Mouse (Mus musculus) heart, embryonic 14.5 days (tissue): ENCODE data around the gene Ciz1. TPM values are rescaled to one million over a fixed set of nuclear protein-coding genes. Genes with fewer than 3 reads are reported as not detected.

ENCODE experiments used
- ATAC-seq: fragments of 200-750 bp; cut with Nextera tagmentation; 2 replicates; pipeline ENCODE4 v1.8.0; 2017; ENCODE audit warnings: low read depth, moderate TSS enrichment; ENCODE audit not compliant: insufficient number of reproducible peaks, insufficient read depth, low FRiP score
- H3K27ac ChIP-seq, 2 experiments: fragments of 200-500 bp in 1 of 2; fragments of 300-500 bp in 1 of 2; sonication (generic) in 1 of 2; replicated peaks in 1 of 2; 2 replicates each; pipeline ENCODE4 v1.5.1; 2012 to 2014; ENCODE audit warnings: low read depth in 2 of 2, low read length in 2 of 2, control low read depth in 1 of 2, mild to moderate bottlenecking in 1 of 2, mixed read lengths in 1 of 2; ENCODE audit not compliant: control insufficient read depth in 1 of 2, insufficient read depth in 1 of 2
- H3K27me3 ChIP-seq: fragments of 300-500 bp; sonication (generic); 2 replicates; pipeline ENCODE4 v1.6.1; 2014; ENCODE audit warnings: mild to moderate bottlenecking, low read length, control low read depth; ENCODE audit not compliant: control insufficient read depth, insufficient read depth
- H3K36me3 ChIP-seq: fragments of 300-500 bp; sonication (generic); 2 replicates; pipeline ENCODE4 v1.6.1; 2014; ENCODE audit warnings: mild to moderate bottlenecking, control low read depth, low read length, mixed read lengths; ENCODE audit not compliant: control insufficient read depth, insufficient read depth
- H3K4me1 ChIP-seq, 2 experiments: fragments of 200-500 bp in 1 of 2; fragments of 300-500 bp in 1 of 2; sonication (generic) in 1 of 2; 2 replicates each; pipeline ENCODE4 v1.6.1; 2012 to 2014; ENCODE audit warnings: low read length in 2 of 2, control low read depth in 1 of 2, mixed read lengths in 1 of 2; ENCODE audit not compliant: control insufficient read depth in 2 of 2, insufficient read depth in 2 of 2
- H3K4me2 ChIP-seq: fragments of 300-500 bp; sonication (generic); 2 replicates; pipeline ENCODE4 v1.6.1; 2014; ENCODE audit warnings: mild to moderate bottlenecking, low read length
- H3K4me3 ChIP-seq, 2 experiments: fragments of 200-500 bp in 1 of 2; fragments of 300-500 bp in 1 of 2; sonication (generic) in 1 of 2; 2 replicates each; pipeline ENCODE4 v1.5.1; 2012 to 2014; ENCODE audit warnings: low read length in 2 of 2, mild to moderate bottlenecking in 2 of 2, control low read depth in 1 of 2, low read depth in 1 of 2, moderate library complexity in 1 of 2; ENCODE audit not compliant: control insufficient read depth in 1 of 2, insufficient read depth in 1 of 2
- H3K9ac ChIP-seq: fragments of 300-500 bp; sonication (generic); 2 replicates; pipeline ENCODE4 v1.6.1; 2014; ENCODE audit warnings: mild to moderate bottlenecking, low read length
- H3K9me3 ChIP-seq: fragments of 300-500 bp; sonication (generic); 2 replicates; pipeline ENCODE4 v1.6.1; 2016; ENCODE audit warnings: low read length, control low read depth; ENCODE audit not compliant: control insufficient read depth
- WGBS: fragments of 180-500 bp; shearing (Covaris S2); extraction: QIAGEN DNeasy Blood & Tissue Kit; methylation state at CpG from one replicate; pipeline ENCODE4 v1.1.7; 2014; 5-methylcytosine and 5-hydroxymethylcytosine counted together
- polyA plus RNA-seq: library from polyadenylated mRNA; unstranded; fragments of >200 nt; fragmentation: Nextera tagmentation; extraction: Ambion mirVana; gene quantifications from 2 replicates; pipeline ENCODE4 v1.2.1, GENCODE M21; 2014

Ciz1 gene
- polyA plus RNA-seq, 1 experiment from 2014 or later: 28.8 TPM

GRCm38 (mm10) chr2:32404663-32405062 lies 52.5 kb downstream of the Ciz1 start:
- Histone ChIP-seq H3K36me3 (peaks cover 35% of the 10 kb centered on the region), H3K9me3 (no peaks in the 10 kb centered on the region), H3K4me2 (no peak overlapping the region), H3K4me1 (peaks cover 0 to 4% of the 10 kb centered on the region in 2 experiments; a peak in 1 of 4 replicates), H3K4me3 (no peak overlapping the region), H3K9ac (no peak overlapping the region), H3K27ac (no peak overlapping the region), H3K27me3 (no peaks in the 10 kb centered on the region)
- ATAC-seq: no peak
- 19% methylated on average over 2 of the region's 2 CpGs for WGBS

- ATAC-seq: no peak
- Histone ChIP-seq H3K27ac (no peak overlapping the region), H3K4me2 (no peak overlapping the region), H3K4me1 (peaks cover 0 to 4% of the 10 kb centered on the region in 2 experiments; a peak in 1 of 4 replicates), H3K4me3 (no peak overlapping the region), H3K9ac (no peak overlapping the region), H3K36me3 (peaks cover 9% of the 10 kb centered on the region), H3K27me3 (no peaks in the 10 kb centered on the region), H3K9me3 (no peaks in the 10 kb centered on the region)
- 74% methylated on average over 7 of the region's 7 CpGs for WGBS
Observed at GRCm38 (mm10) chr2:32407144-32407824, 55.2 kb downstream of the Ciz1 start.

- Histone ChIP-seq H3K27me3 (no peaks in the 10 kb centered on the region), H3K4me2 (no peak overlapping the region), H3K36me3 (peaks cover under 1% of the 10 kb centered on the region; the same call in 1 of the 2 replicates), H3K9me3 (no peaks in the 10 kb centered on the region), H3K27ac (no peak overlapping the region), H3K4me3 (no peak overlapping the region), H3K9ac (no peak overlapping the region), H3K4me1 (peaks cover 0 to 4% of the 10 kb centered on the region in 2 experiments; a peak in 1 of 4 replicates)
- 65% methylated on average over 25 of the region's 25 CpGs for WGBS
- no peak for ATAC-seq
Observed at GRCm38 (mm10) chr2:32408429-32409424, 56.6 kb downstream of the Ciz1 start.

GRCm38 (mm10) chr2:32411407-32411806 lies 59.3 kb downstream of the Ciz1 start:
- no peaks in the 10 kb centered on the region for H3K27me3 ChIP-seq
- no peak overlapping the region for H3K4me3 ChIP-seq
- ATAC-seq: no peak
- no peaks in the 10 kb centered on the region for H3K9me3 ChIP-seq
- H3K4me1 ChIP-seq: peaks cover 0 to 4% of the 10 kb centered on the region in 2 experiments; a peak in 1 of 4 replicates
- H3K36me3 ChIP-seq: peaks cover 27% of the 10 kb centered on the region
- no peak overlapping the region for H3K27ac ChIP-seq
- no peak overlapping the region for H3K4me2 ChIP-seq
- H3K9ac ChIP-seq: no peak overlapping the region
- 80% methylated on average over 7 of the region's 7 CpGs for WGBS

GRCm38 (mm10) chr2:32412742-32413531 lies 60.8 kb downstream of the Ciz1 start:
- Histone ChIP-seq H3K4me2 (no peak overlapping the region), H3K4me1 (peaks cover 0 to 4% of the 10 kb centered on the region in 2 experiments; a peak in 1 of 4 replicates), H3K9ac (no peak overlapping the region), H3K27me3 (no peaks in the 10 kb centered on the region), H3K27ac (no peak overlapping the region), H3K36me3 (peaks cover 42% of the 10 kb centered on the region), H3K9me3 (no peaks in the 10 kb centered on the region), H3K4me3 (no peak overlapping the region)
- 76% methylated on average over 6 of the region's 6 CpGs for WGBS
- ATAC-seq: no peak

- Histone ChIP-seq H3K4me1 (no peaks in the 10 kb centered on the region), H3K9ac (no peak overlapping the region), H3K27ac (no peak overlapping the region), H3K9me3 (no peaks in the 10 kb centered on the region), H3K27me3 (no peaks in the 10 kb centered on the region), H3K4me2 (no peak overlapping the region), H3K36me3 (peaks cover 52% of the 10 kb centered on the region), H3K4me3 (no peak overlapping the region)
- no peak for ATAC-seq
- WGBS: 59% methylated on average over 5 of the region's 5 CpGs
Observed at GRCm38 (mm10) chr2:32413936-32414335, 61.8 kb downstream of the Ciz1 start.

- H3K4me3 ChIP-seq: no peak overlapping the region
- no peaks in the 10 kb centered on the region for H3K27me3 ChIP-seq
- H3K4me1 ChIP-seq: no peaks in the 10 kb centered on the region
- 94% methylated on average over 12 of the region's 12 CpGs for WGBS
- H3K4me2 ChIP-seq: no peak overlapping the region
- H3K36me3 ChIP-seq: peaks cover 71% of the 10 kb centered on the region
- no peak overlapping the region for H3K27ac ChIP-seq
- no peaks in the 10 kb centered on the region for H3K9me3 ChIP-seq
- ATAC-seq: no peak
- H3K9ac ChIP-seq: no peak overlapping the region
Observed at GRCm38 (mm10) chr2:32415801-32416200, 63.7 kb downstream of the Ciz1 start.
